Mouse (Mus musculus) erythroblast, embryonic 14.5 days (primary cell): ENCODE measurements around the gene Taf1d. TPM values are rescaled to one million over a fixed set of nuclear protein-coding genes. Genes with fewer than 3 reads are reported as not detected.
A peak's percentile ranks its signal among the peaks of the same experiment; 100 is the strongest.
"Not testable (repeated sequence)": the region's sequence is repeated elsewhere in the genome, so short reads cannot be mapped to it uniquely, and the experiment has no call there.

Experiments
- H3K27me3 ChIP-seq: 2 replicates; pipeline ENCODE4 v1.6.1; 2012; ENCODE audit warnings: inconsistent platforms; ENCODE audit not compliant: control insufficient read depth
- H3K36me3 ChIP-seq: 2 replicates; pipeline ENCODE4 v1.6.1; 2012; ENCODE audit warnings: mild to moderate bottlenecking, inconsistent platforms; ENCODE audit not compliant: control insufficient read depth
- H3K4me1 ChIP-seq: 2 replicates; pipeline ENCODE4 v1.6.1; 2012; ENCODE audit warnings: inconsistent platforms; ENCODE audit not compliant: control insufficient read depth
- H3K4me3 ChIP-seq: replicated peaks from 2 replicates; pipeline ENCODE3; 2012; ENCODE audit warnings: moderate library complexity, mild to moderate bottlenecking, inconsistent platforms
- H3K9me3 ChIP-seq: 2 replicates; pipeline ENCODE4 v1.6.1; 2012; ENCODE audit warnings: low read length, inconsistent platforms, mixed read lengths; ENCODE audit not compliant: control insufficient read depth
- GATA1 ChIP-seq: IDR thresholded peaks from 2 replicates; pipeline ENCODE4 v1.6.1; 2012; ENCODE audit warnings: low read length, inconsistent platforms, mixed read lengths
- TAL1 ChIP-seq: IDR thresholded peaks from 3 replicates; pipeline ENCODE4 v1.6.1; 2012; ENCODE audit warnings: low read length, inconsistent platforms, mixed read lengths
- polyA plus RNA-seq: library from polyadenylated mRNA; stranded (reverse); fragments of >175 nt; gene quantifications from 2 replicates; pipeline ENCODE4 v1.2.3, GENCODE M21; 2012

Gene Taf1d
- polyA plus RNA-seq, 1 experiment = 0.96 TPM

DNA sequence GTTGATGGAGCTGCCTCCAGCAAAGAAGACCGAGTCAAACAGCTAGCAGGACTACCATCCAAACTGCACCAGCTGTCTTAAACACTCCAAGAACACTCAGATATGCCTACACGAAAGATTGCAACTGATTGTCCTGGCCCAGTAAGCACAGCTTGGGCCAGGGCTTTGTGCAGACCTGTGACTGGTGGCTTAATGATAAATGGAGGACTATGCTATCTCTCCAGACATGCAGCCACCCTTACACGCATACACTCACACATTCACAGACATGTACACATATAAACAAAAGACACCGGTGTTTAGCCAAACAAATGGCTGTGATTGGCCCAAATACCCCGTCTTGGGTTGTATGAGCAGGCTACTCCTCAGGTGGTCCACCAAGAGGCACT, 25.5 kb upstream of the Taf1d start:
- no peaks in the 10 kb centered on the region for H3K27me3 ChIP-seq

DNA sequence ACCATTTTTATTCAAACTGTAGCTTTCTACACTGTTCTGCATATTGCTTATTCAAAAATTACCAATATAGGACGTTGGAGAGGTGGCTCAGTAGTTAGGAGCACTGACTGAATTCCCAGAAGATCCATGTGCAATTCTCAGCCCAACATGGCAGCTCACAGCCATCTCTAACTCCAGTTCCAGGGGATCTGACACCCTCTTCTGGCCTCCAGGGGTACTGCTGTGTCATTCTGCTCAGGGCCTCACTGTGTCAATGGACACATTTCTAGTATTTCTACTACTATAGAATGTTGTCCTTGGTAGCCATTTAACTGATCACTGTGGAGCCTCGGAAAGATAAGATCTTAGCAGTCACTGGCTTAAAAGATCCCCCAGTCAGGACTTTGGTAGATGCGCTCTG, 20.6 kb upstream of the Taf1d start:
- H3K27me3 ChIP-seq = peaks cover under 1% of the 10 kb centered on the region; the same call in 1 of the 2 replicates
- peaks cover 2% of the 10 kb centered on the region; the same call in 1 of the 2 replicates for H3K36me3 ChIP-seq
- H3K4me3 ChIP-seq = no peak overlapping the region
- peaks cover 36% of the 10 kb centered on the region for H3K4me1 ChIP-seq
- no peaks in the 10 kb centered on the region for H3K9me3 ChIP-seq
- TF ChIP-seq TAL1 (no peak), GATA1 (no peak)

More for the DNA sequence above, 25.5 kb upstream of the Taf1d start:
- H3K36me3 ChIP-seq = peaks cover 22% of the 10 kb centered on the region
- peak overlapping the region; percentile 81 for H3K4me3 ChIP-seq
- no peaks in the 10 kb centered on the region for H3K9me3 ChIP-seq
- peaks cover 32% of the 10 kb centered on the region for H3K4me1 ChIP-seq
- 0 out of 3 replicates have a peak, but pooled peaks have one; percentile 28 for TF ChIP-seq TAL1
- TF ChIP-seq GATA1 = peak; percentile 39

DNA sequence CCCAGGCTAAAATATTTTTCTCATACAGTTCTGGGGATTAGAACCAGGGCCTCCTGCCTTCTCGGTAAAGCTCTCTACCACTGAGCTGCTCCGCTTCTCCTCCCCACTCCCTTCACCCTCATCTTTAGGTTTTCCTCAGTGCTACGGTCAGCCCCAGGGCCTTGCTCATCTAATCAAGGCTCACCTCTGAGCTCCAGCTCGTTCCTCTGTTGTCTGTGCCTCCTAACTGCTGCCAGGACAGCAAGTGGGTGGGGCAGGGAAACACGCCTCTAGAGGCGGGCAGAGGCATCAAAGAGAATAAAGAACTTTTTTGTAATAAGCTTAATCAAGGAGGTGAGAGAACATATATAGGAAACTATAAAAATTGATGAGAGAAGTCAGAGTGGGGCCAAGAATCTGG, 18.2 kb upstream of the Taf1d start:
- H3K9me3 ChIP-seq = no peaks in the 10 kb centered on the region
- H3K4me1 ChIP-seq = peaks cover 24% of the 10 kb centered on the region

DNA sequence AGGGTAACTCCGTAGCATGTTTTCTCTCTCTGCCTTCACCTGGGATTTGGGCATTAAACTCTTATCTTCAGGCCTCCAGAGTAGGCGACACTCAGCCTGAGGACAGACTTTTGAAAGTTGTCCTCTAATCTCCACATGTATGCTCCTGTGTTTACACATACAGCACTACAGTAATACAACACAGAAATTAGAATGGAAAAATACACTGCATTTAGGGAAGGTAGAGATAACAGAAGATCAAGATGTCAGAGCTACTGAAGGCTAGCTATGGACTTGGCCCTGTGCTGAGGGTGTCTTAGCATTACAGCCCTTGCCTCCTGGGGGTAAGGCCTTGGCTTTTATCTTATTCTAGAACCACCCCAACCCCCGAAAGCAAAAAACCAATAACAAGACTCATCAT, 17.6 kb upstream of the Taf1d start:
- Histone ChIP-seq H3K27me3 (peaks cover 2% of the 10 kb centered on the region; the same call in 1 of the 2 replicates), H3K4me3 (no peak overlapping the region), H3K36me3 (peaks cover 4% of the 10 kb centered on the region; the same call in 1 of the 2 replicates), H3K4me1 (peaks cover 24% of the 10 kb centered on the region), H3K9me3 (no peaks in the 10 kb centered on the region)
- TF ChIP-seq TAL1 = no peak
- TF ChIP-seq GATA1 = no peak

More for the DNA sequence above, 18.2 kb upstream of the Taf1d start:
- Histone ChIP-seq H3K4me3 (no peak overlapping the region), H3K27me3 (peaks cover 2% of the 10 kb centered on the region; the same call in 1 of the 2 replicates), H3K36me3 (peaks cover 4% of the 10 kb centered on the region; the same call in 1 of the 2 replicates)
- TF ChIP-seq GATA1 (no peak), TAL1 (no peak)

DNA sequence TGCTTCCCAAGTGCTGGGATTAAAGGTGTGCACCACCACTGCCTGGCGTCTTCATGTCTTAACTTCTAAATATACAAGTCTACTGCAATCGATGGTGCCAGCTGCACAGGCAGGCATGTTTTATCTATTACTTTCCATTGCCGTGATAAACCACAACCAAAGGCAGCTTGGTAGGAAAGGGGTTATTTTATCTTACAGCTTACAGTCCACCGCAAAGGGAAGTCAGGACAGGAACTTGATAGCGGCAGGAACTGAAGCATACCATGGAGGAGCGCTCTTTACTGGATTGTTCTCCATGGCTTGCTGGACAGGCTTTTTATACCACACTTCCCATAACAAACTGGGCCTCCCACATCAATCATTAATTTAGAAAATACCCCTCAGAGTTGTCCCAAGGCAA, 16.8 kb upstream of the Taf1d start:
- Histone ChIP-seq H3K4me1 (peaks cover 24% of the 10 kb centered on the region), H3K4me3 (no peak overlapping the region), H3K9me3 (no peaks in the 10 kb centered on the region), H3K27me3 (peaks cover 2% of the 10 kb centered on the region; the same call in 1 of the 2 replicates), H3K36me3 (peaks cover 4% of the 10 kb centered on the region; the same call in 1 of the 2 replicates)
- TF ChIP-seq TAL1 = no peak; the same call in 2 of the 3 replicates

DNA sequence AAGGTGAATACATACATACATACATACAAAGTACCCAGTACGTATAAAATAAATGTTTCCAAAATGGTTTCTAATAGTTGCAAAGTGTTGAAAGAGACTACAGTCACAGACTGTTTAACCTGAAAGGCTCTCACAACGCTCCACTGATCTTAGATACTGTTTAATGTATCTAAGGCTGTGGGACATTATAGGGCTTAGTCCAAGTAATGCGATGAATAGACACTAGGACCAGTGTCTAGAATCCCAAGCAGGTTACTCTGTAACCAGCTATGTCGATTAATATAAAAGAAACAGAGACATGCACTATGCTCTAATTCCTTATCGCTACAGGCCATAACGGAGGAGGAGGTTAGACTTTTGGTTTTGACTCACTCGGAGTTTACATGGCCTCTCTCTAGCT, 8.9 kb upstream of the Taf1d start:
- Histone ChIP-seq H3K9me3 (no peaks in the 10 kb centered on the region), H3K4me3 (no peak overlapping the region), H3K27me3 (no peaks in the 10 kb centered on the region), H3K36me3 (no peaks in the 10 kb centered on the region), H3K4me1 (no peaks in the 10 kb centered on the region)
- TF ChIP-seq GATA1 (no peak), TAL1 (no peak)

DNA sequence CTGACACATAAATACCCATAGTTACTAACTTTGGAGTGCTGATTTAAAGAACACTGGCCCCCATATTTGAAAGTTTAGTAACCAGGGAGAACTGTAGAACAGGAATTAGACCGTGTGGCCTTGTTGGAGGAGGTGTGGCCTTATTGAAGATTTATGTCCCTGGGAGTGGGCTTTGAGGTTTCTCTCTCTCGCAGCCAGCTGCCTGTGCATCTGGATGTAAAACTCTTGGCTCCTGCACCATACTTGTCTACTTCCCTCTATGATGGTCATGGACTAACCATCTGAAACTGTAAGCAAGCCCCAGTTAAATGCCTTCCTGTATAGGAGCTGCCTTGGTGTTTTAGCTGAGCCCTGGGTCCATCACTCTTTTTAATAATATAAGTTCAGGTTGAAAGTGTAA, 7.6 kb upstream of the Taf1d start:
- no peak overlapping the region for H3K4me3 ChIP-seq
- TF ChIP-seq TAL1 (no peak), GATA1 (no peak)
- no peaks in the 10 kb centered on the region for H3K36me3 ChIP-seq
- H3K4me1 ChIP-seq = no peaks in the 10 kb centered on the region; the same call in 1 of the 2 replicates
- no peaks in the 10 kb centered on the region for H3K9me3 ChIP-seq
- H3K27me3 ChIP-seq = no peaks in the 10 kb centered on the region

DNA sequence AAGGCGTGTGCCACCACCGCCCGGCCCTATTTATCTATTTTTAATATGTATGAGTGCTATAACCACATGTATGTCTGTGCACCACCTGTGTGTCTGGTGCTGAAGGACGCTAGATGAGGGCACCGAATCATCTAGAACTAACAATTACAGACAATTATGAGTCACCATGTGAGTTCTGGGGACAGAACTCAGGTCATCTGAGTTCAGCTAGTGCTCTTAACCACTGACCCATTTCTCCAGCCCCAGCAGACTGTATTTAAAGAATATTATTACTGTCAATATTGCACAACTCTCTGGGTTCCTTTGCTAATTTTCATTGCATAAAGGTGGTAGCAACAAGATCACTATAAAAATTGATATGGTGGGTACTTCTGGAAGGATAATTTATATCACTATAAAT, 6.0 kb upstream of the Taf1d start:
- Histone ChIP-seq H3K27me3 (no peaks in the 10 kb centered on the region), H3K9me3 (no peaks in the 10 kb centered on the region), H3K36me3 (no peaks in the 10 kb centered on the region), H3K4me1 (peaks cover 5% of the 10 kb centered on the region), H3K4me3 (no peak overlapping the region)
- no peak for TF ChIP-seq GATA1
- no peak for TF ChIP-seq TAL1

DNA sequence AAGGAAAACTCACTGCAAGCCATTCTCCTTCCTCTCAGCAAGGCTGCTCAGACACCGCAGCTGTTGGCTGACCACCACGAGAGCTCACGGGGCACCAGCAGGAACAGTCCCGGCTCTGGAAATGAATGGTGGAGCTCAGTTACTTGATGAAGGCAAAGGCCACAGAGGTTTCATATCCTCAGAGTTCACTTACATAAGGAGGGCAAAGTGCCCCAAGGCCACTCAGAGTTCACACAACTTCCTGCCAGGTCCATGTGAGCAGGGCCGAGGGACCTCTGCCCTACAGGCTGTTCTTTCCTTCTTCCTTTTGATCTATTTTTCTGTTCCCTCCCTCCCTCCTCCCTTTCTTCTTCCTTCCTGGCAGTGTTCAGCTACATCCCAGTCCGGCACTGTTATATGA, 4.6 kb upstream of the Taf1d start:
- TF ChIP-seq GATA1 (no peak), TAL1 (no peak)
- Histone ChIP-seq H3K9me3 (no peaks in the 10 kb centered on the region), H3K27me3 (no peaks in the 10 kb centered on the region), H3K36me3 (no peaks in the 10 kb centered on the region), H3K4me3 (no peak overlapping the region), H3K4me1 (peaks cover 18% of the 10 kb centered on the region)

DNA sequence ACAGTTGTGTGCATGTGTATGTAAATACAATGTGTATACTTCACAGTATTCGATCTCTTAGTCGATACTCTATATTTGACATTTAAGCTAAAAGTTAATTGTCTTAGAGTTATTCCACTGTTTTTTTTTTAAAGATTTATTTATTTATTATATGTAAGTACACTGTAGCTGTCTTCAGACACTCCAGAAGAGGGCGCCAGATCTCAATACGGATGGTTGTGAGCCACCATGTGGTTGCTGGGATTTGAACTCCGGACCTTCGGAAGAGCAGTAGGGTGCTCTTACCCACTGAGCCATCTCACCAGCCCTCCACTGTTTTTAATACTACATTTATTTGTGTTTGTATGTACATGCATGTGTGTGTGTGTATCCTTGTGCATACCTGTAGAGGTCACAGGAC, 4.0 kb upstream of the Taf1d start:
- not testable (repeated sequence) for H3K27me3 ChIP-seq, H3K4me3 ChIP-seq, H3K9me3 ChIP-seq, H3K36me3 ChIP-seq
- peaks cover 24% of the 10 kb centered on the region for H3K4me1 ChIP-seq
